Mouse (Mus musculus) A20 (cell line): ENCODE results near the gene Arg1.

Experiments
- DNase-seq: peaks from one replicate; pipeline ENCODE4 v3.0.0-alpha.2; 2011; ENCODE audit warnings: low read depth, low spot score

Gene Arg1

GRCm38 (mm10) chr10:24926962-24927720 is at the start of gene Arg1:
Gene Arg1, minus strand, starts transcription at chr10:24927484.
- no peak for DNase-seq

GRCm38 (mm10) chr10:24973845-24974514 is 46.7 kb upstream of the Arg1 start:
- no peak for DNase-seq

- DNase-seq, result no peak
Measured at GRCm38 (mm10) chr10:24973385-24973784, 46.1 kb upstream of the Arg1 start.

- no peak for DNase-seq
Measured at GRCm38 (mm10) chr10:24972923-24973322, 45.6 kb upstream of the Arg1 start.

GRCm38 (mm10) chr10:24965821-24966550 is 38.7 kb upstream of the Arg1 start:
- no peak for DNase-seq

GRCm38 (mm10) chr10:24961889-24962288 is 34.6 kb upstream of the Arg1 start:
- DNase-seq, result no peak

GRCm38 (mm10) chr10:24961112-24961511 is 33.8 kb upstream of the Arg1 start:
- DNase-seq, result peak; percentile 43

GRCm38 (mm10) chr10:24959043-24959916 is 32.0 kb upstream of the Arg1 start:
- DNase-seq, result peak; percentile 20

GRCm38 (mm10) chr10:24958280-24959042 is 31.2 kb upstream of the Arg1 start:
- peak; percentile 52 for DNase-seq

GRCm38 (mm10) chr10:24953876-24954275 is 26.6 kb upstream of the Arg1 start:
- DNase-seq, result no peak

- DNase-seq, result no peak
Measured at GRCm38 (mm10) chr10:24952549-24952948, 25.3 kb upstream of the Arg1 start.

GRCm38 (mm10) chr10:24951575-24951974 is 24.3 kb upstream of the Arg1 start:
- DNase-seq, result no peak

- DNase-seq, result no peak
Measured at GRCm38 (mm10) chr10:24950223-24950622, 22.9 kb upstream of the Arg1 start.

- no peak for DNase-seq
Measured at GRCm38 (mm10) chr10:24948278-24948677, 21.0 kb upstream of the Arg1 start.

- no peak for DNase-seq
Measured at GRCm38 (mm10) chr10:24947871-24948270, 20.6 kb upstream of the Arg1 start.

- DNase-seq, result no peak
Measured at GRCm38 (mm10) chr10:24930143-24930542, 2.9 kb upstream of the Arg1 start.

GRCm38 (mm10) chr10:24928072-24928471 is 788 bp upstream of the Arg1 start:
- peak; percentile 61 for DNase-seq

- no peak for DNase-seq
Measured at GRCm38 (mm10) chr10:24926380-24926779, 904 bp downstream of the Arg1 start.

GRCm38 (mm10) chr10:24924296-24924695 is 3.0 kb downstream of the Arg1 start:
- no peak for DNase-seq

GRCm38 (mm10) chr10:24922977-24923376 is 4.3 kb downstream of the Arg1 start:
- no peak for DNase-seq

- DNase-seq, result no peak
Measured at GRCm38 (mm10) chr10:24915486-24915885, 11.8 kb downstream of the Arg1 start.
